Mouse (Mus musculus): ENCODE data around the gene Smpdl3b. TPM values are rescaled to one million over a fixed set of nuclear protein-coding genes. Genes with fewer than 3 reads are reported as not detected.

The Smpdl3b gene
- 9.0 and 9.5 TPM in 2 replicates for polyA plus RNA-seq (2015; fragmentation: Nextera tagmentation; extraction: Ambion mirVana)

DNA sequence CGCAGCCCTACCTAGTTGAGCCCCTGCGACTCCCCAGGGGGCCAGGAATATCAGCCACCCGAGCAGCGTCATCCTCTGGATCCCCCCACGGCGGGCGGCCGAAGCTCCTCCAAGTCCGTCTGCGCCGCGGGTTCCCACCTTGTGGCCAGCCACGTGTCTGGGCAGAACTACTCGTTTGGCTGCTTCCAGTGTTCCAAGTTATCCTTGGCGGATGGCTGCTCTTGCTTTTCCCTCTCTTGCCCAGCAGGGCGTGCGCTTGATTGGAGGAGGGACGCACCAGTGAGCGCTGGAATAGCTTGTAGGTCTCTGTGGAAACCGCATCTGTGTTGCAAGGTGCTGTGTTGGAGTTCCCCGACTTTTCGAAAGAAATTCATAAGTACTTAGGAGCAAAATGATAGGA lies at the start of gene Smpdl3b:
Gene Smpdl3b (minus strand): TSS at position 279 of the 400 bp plus-strand sequence.
- no peaks in the 10 kb centered on the region for H3K36me3 ChIP-seq (ENCODE audit: insufficient read depth, low read length)
- H3K27ac ChIP-seq, result 0 out of 2 replicates have a peak within 1 kb of the TSS, but pooled peaks have one; percentile 15
- no peaks in the 10 kb centered on the region for H3K27me3 ChIP-seq (ENCODE audit: insufficient read depth, low read length)
- H3K4me3 ChIP-seq (replicated peaks; ENCODE audit: low read depth, low read length), result peak within 1 kb of the TSS; percentile 37
- peak within 1 kb of the TSS; percentile 49 for H3K9ac ChIP-seq (ENCODE audit: low read depth, low read length)
- H3K4me1 ChIP-seq (replicated peaks; ENCODE audit: insufficient read depth, low read length), result peaks cover 6% of the 10 kb centered on the region
- TF ChIP-seq CTCF (IDR thresholded peaks at IDR 0.05; ENCODE audit: low read depth), result peak; percentile 69
- no peaks in the 10 kb centered on the region for H3K9me3 ChIP-seq (replicated peaks; ENCODE audit: low read length)
- ATAC-seq (replicated peaks; ENCODE audit: low FRiP score, low read depth), result peak; percentile 88
- peak within 1 kb of the TSS; percentile 83 for H3K4me2 ChIP-seq (ENCODE audit: low read length)
- WGBS, result under 1% methylated on average over 22 of the region's 22 CpGs
- peak; percentile 93 for DNase-seq (ENCODE audit: low spot score)

DNA sequence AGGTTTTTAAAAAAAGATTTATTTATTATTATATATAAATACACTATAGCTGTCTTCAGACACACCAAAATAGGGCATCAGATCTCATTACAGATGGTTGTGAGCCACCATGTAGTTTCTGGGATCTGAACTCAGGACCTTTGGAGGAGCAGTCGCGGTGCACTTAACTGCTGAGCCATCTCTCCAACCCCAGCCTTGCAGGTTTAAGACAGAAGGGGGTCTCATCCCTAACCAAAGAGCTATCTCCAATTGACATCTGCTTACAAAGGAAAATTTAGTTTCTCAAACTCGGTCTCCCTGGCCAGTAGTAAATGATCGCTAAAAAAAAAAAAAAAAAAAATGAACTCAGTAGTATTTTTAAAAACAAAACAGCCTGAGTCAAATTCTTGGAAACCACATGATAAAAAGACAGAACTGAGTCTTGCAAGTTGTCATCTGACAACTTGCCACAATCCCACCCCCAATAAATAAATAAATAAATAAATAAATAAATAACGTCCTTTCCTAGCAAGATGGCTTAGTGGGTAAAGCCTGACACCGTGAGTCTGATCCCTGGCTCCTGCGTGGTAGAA lies 49.7 kb upstream of the Smpdl3b start:
- 87% methylated on average over 7 of the region's 7 CpGs for WGBS

DNA sequence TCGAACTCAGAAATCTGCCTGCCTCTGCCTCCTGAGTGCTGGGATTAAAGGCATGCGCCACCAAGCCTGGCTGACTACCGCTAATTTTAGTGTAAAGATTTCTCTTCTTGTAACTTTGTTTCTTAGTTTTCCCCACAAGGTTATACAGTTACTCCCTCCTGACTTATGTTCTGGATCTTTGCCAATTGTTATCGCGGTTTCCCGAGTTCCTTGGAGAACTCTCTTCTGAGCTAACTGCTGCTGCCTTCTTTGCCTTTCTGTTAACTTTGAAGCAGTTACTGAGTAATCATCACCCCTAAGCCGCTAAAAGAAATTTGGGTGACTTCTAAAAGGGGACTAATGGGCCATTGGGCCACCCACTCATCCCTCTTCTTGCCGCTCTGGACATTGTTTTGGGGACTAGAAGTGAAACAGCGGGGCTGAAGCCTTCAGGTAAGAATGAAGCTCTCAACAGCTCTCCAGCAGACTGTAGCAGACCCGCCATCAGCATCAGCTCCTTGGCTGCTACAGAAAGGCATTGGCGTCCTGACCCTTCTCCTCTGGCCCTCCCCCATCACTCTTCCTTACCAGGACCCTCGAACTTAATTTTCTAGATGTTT lies 48.6 kb upstream of the Smpdl3b start:
- Histone ChIP-seq H3K4me1 (replicated peaks; ENCODE audit: insufficient read depth, low read length) (no peaks in the 10 kb centered on the region), H3K9ac (ENCODE audit: low read depth, low read length) (no peak overlapping the region), H3K27me3 (ENCODE audit: insufficient read depth, low read length) (no peaks in the 10 kb centered on the region), H3K4me3 (replicated peaks; ENCODE audit: low read depth, low read length) (no peak overlapping the region), H3K27ac (no peak overlapping the region), H3K9me3 (replicated peaks; ENCODE audit: low read length) (no peaks in the 10 kb centered on the region), H3K4me2 (ENCODE audit: low read length) (no peak overlapping the region), H3K36me3 (ENCODE audit: insufficient read depth, low read length) (no peaks in the 10 kb centered on the region)
- DNase-seq (ENCODE audit: low spot score) (peak; percentile 33), ATAC-seq (replicated peaks; ENCODE audit: low FRiP score, low read depth) (no peak)
- TF ChIP-seq CTCF (IDR thresholded peaks at IDR 0.05; ENCODE audit: low read depth), result no peak
- WGBS, result 79% methylated on average over 12 of the region's 12 CpGs

More for the DNA sequence above, 49.7 kb upstream of the Smpdl3b start:
- Histone ChIP-seq H3K27me3 (ENCODE audit: insufficient read depth, low read length) (no peaks in the 10 kb centered on the region), H3K9ac (ENCODE audit: low read depth, low read length) (no peak overlapping the region), H3K9me3 (replicated peaks; ENCODE audit: low read length) (no peaks in the 10 kb centered on the region), H3K4me1 (replicated peaks; ENCODE audit: insufficient read depth, low read length) (no peaks in the 10 kb centered on the region), H3K4me2 (ENCODE audit: low read length) (no peak overlapping the region), H3K36me3 (ENCODE audit: insufficient read depth, low read length) (no peaks in the 10 kb centered on the region), H3K4me3 (replicated peaks; ENCODE audit: low read depth, low read length) (no peak overlapping the region), H3K27ac (no peak overlapping the region)
- no peak for TF ChIP-seq CTCF (IDR thresholded peaks at IDR 0.05; ENCODE audit: low read depth)
- DNase-seq (ENCODE audit: low spot score) (no peak), ATAC-seq (replicated peaks; ENCODE audit: low FRiP score, low read depth) (no peak)

DNA sequence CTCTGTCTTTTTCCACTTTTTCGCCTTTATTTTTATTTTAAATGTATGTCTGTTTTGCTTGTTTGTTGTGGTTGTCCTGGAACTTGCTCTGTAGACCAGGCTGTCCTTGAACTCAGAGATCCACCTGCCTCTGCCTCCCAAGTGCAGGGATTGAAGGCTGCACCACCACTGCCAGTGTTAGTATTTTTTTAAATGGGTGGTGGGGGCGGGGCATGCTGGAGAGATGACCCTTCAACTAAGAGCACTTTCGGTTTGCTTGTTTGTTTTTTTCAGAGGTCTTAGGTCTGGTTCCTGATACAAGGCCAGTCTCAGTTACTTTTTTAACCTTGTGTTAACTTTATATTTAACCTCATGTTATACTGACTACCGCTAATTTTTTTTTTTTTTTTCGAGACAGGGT lies 48.1 kb upstream of the Smpdl3b start:
- ATAC-seq (replicated peaks; ENCODE audit: low FRiP score, low read depth) (no peak), DNase-seq (ENCODE audit: low spot score) (no peak)
- Histone ChIP-seq H3K4me3 (replicated peaks; ENCODE audit: low read depth, low read length) (no peak overlapping the region), H3K4me1 (replicated peaks; ENCODE audit: insufficient read depth, low read length) (no peaks in the 10 kb centered on the region), H3K9me3 (replicated peaks; ENCODE audit: low read length) (no peaks in the 10 kb centered on the region), H3K36me3 (ENCODE audit: insufficient read depth, low read length) (no peaks in the 10 kb centered on the region), H3K9ac (ENCODE audit: low read depth, low read length) (no peak overlapping the region), H3K27ac (no peak overlapping the region), H3K4me2 (ENCODE audit: low read length) (no peak overlapping the region), H3K27me3 (ENCODE audit: insufficient read depth, low read length) (no peaks in the 10 kb centered on the region)
- no peak for TF ChIP-seq CTCF (IDR thresholded peaks at IDR 0.05; ENCODE audit: low read depth)
- 81% methylated on average over 5 of the region's 5 CpGs for WGBS

DNA sequence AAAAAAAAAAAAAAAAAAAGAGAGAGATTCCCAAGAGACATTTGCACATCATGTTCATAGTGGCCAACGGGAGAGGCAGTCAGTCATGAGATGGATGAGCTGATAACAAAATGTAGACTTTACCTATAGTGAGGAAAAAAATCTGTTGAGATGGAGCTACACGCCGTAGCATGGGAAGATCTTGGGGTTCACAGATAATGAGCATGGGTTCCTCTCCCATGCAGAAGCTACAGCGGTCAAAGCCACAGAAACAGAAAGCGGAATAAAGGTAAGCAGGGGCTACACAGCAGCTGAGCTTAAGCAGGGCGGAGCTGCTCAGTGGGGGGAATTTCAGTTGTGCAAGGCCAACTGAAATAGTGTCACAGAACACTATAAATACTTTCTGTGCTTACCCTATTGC lies 47.3 kb upstream of the Smpdl3b start:
- no peak overlapping the region for H3K9ac ChIP-seq (ENCODE audit: low read depth, low read length)
- H3K36me3 ChIP-seq (ENCODE audit: insufficient read depth, low read length), result no peaks in the 10 kb centered on the region
- H3K4me1 ChIP-seq (replicated peaks; ENCODE audit: insufficient read depth, low read length), result no peaks in the 10 kb centered on the region
- 89% methylated on average over 6 of the region's 6 CpGs for WGBS
- no peak overlapping the region for H3K4me3 ChIP-seq (replicated peaks; ENCODE audit: low read depth, low read length)
- H3K9me3 ChIP-seq (replicated peaks; ENCODE audit: low read length), result no peaks in the 10 kb centered on the region
- ATAC-seq (replicated peaks; ENCODE audit: low FRiP score, low read depth) (no peak), DNase-seq (ENCODE audit: low spot score) (no peak)
- H3K4me2 ChIP-seq (ENCODE audit: low read length), result no peak overlapping the region
- TF ChIP-seq CTCF (IDR thresholded peaks at IDR 0.05; ENCODE audit: low read depth), result no peak
- H3K27me3 ChIP-seq (ENCODE audit: insufficient read depth, low read length), result no peaks in the 10 kb centered on the region
- no peak overlapping the region for H3K27ac ChIP-seq

DNA sequence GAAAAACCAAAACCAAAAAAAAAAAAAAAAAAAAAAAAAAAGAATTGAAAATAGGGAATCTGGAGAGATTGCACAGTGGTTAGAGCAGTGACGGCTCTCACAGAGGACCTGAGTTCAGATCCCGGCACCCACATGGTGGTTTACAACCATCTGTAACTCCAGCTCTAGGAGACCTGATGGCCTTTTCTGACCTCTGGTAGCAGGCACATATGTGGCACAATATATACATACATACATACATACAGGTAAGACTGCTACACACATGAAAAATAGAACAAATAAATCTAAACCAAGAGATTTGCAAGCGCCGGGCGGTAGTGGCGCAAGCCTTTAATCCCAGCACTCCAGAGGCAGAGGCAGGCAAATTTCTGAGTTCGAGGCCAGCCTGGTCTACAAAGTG lies 46.8 kb upstream of the Smpdl3b start:
- Histone ChIP-seq H3K4me2 (ENCODE audit: low read length) (no peak overlapping the region), H3K4me1 (replicated peaks; ENCODE audit: insufficient read depth, low read length) (no peaks in the 10 kb centered on the region), H3K4me3 (replicated peaks; ENCODE audit: low read depth, low read length) (no peak overlapping the region), H3K9me3 (replicated peaks; ENCODE audit: low read length) (no peaks in the 10 kb centered on the region), H3K36me3 (ENCODE audit: insufficient read depth, low read length) (no peaks in the 10 kb centered on the region), H3K27me3 (ENCODE audit: insufficient read depth, low read length) (no peaks in the 10 kb centered on the region), H3K9ac (ENCODE audit: low read depth, low read length) (no peak overlapping the region), H3K27ac (no peak overlapping the region)
- no peak for TF ChIP-seq CTCF (IDR thresholded peaks at IDR 0.05; ENCODE audit: low read depth)
- 96% methylated on average over 7 of the region's 7 CpGs for WGBS
- ATAC-seq (replicated peaks; ENCODE audit: low FRiP score, low read depth) (no peak), DNase-seq (ENCODE audit: low spot score) (no peak)
